Mouse (Mus musculus) kidney, embryonic 14.5 days (tissue): ENCODE results near the gene Phactr1. TPM values are rescaled to one million over a fixed set of nuclear protein-coding genes. Genes with fewer than 3 reads are reported as not detected.

Source experiments
- ATAC-seq: fragments of 200-750 bp; cut with Nextera tagmentation; 2 replicates; pipeline ENCODE4 v1.8.0; 2017; ENCODE audit warnings: moderate number of reproducible peaks, mild to moderate bottlenecking, moderate TSS enrichment, moderate library complexity; ENCODE audit not compliant: low FRiP score, low TSS enrichment
- H3K27ac ChIP-seq: fragments of 300-500 bp; sonication (generic); 2 replicates; pipeline ENCODE4 v1.5.1; 2014; ENCODE audit warnings: low read depth, mild to moderate bottlenecking, low read length, moderate library complexity, mixed read lengths
- H3K27me3 ChIP-seq: fragments of 300-500 bp; sonication (generic); 2 replicates; pipeline ENCODE4 v1.6.1; 2014; ENCODE audit warnings: mild to moderate bottlenecking, low read length; ENCODE audit not compliant: control insufficient read depth, insufficient read depth
- H3K36me3 ChIP-seq: fragments of 300-500 bp; sonication (generic); 2 replicates; pipeline ENCODE4 v1.6.1; 2014; ENCODE audit warnings: low read length, mixed read lengths; ENCODE audit not compliant: control insufficient read depth, insufficient read depth
- H3K4me1 ChIP-seq: fragments of 300-500 bp; sonication (generic); 2 replicates; pipeline ENCODE4 v1.6.1; 2014; ENCODE audit warnings: low read length, mixed read lengths; ENCODE audit not compliant: control insufficient read depth, insufficient read depth
- H3K4me2 ChIP-seq: fragments of 300-500 bp; sonication (generic); replicated peaks from 2 replicates; pipeline ENCODE4 v1.6.1; 2014; ENCODE audit warnings: low read depth, mild to moderate bottlenecking, low read length
- H3K4me3 ChIP-seq: fragments of 300-500 bp; sonication (generic); 2 replicates; pipeline ENCODE4 v1.5.1; 2014; ENCODE audit warnings: mild to moderate bottlenecking, low read length
- H3K9ac ChIP-seq: fragments of 300-500 bp; sonication (generic); 2 replicates; pipeline ENCODE4 v1.6.1; 2014; ENCODE audit warnings: low read depth, mild to moderate bottlenecking, low read length, moderate library complexity
- H3K9me3 ChIP-seq: fragments of 300-500 bp; sonication (generic); 2 replicates; pipeline ENCODE4 v1.6.1; 2016; ENCODE audit warnings: low read length; ENCODE audit not compliant: control insufficient read depth
- WGBS: fragments of 180-500 bp; shearing (Covaris S2); extraction: QIAGEN DNeasy Blood & Tissue Kit; methylation state at CpG from one replicate; pipeline ENCODE4 v1.1.7; 2014; 5-methylcytosine and 5-hydroxymethylcytosine counted together
- polyA plus RNA-seq: library from polyadenylated mRNA; unstranded; fragments of >200 nt; fragmentation: Nextera tagmentation; extraction: Ambion mirVana; gene quantifications from 2 replicates; pipeline ENCODE4 v1.2.1, GENCODE M21; 2014

Phactr1 gene
- polyA plus RNA-seq, 1 experiment from 2014 or later = 26.6 TPM

- Histone ChIP-seq H3K9me3 (no peaks in the 10 kb centered on the region), H3K27ac (no peak overlapping the region), H3K4me3 (peak overlapping the region; percentile 40; the same call in 1 of the 2 replicates), H3K27me3 (peaks cover 24% of the 10 kb centered on the region), H3K9ac (no peak overlapping the region), H3K4me2 (peak overlapping the region; percentile 49), H3K4me1 (peaks cover 4% of the 10 kb centered on the region), H3K36me3 (no peaks in the 10 kb centered on the region)
- 5% methylated on average over 11 of the region's 11 CpGs for WGBS
- ATAC-seq = no peak
These were observed 28.7 kb downstream of the Phactr1 start for GRCm38 (mm10) chr13:42709148-42709547.

- ATAC-seq = peak; percentile 60
- Histone ChIP-seq H3K27me3 (peaks cover 24% of the 10 kb centered on the region), H3K4me3 (peak overlapping the region; percentile 40), H3K27ac (no peak overlapping the region), H3K36me3 (no peaks in the 10 kb centered on the region), H3K9ac (no peak overlapping the region), H3K9me3 (no peaks in the 10 kb centered on the region), H3K4me1 (peaks cover 4% of the 10 kb centered on the region), H3K4me2 (peak overlapping the region; percentile 49)
- 1% methylated on average over 37 of the region's 39 CpGs for WGBS
These were observed 29.3 kb downstream of the Phactr1 start for GRCm38 (mm10) chr13:42709611-42710331.

GRCm38 (mm10) chr13:42711510-42711909 is 31.1 kb downstream of the Phactr1 start:
- WGBS = 32% methylated on average over 2 of the region's 2 CpGs
- Histone ChIP-seq H3K9ac (no peak overlapping the region), H3K4me1 (peaks cover 4% of the 10 kb centered on the region), H3K4me3 (no peak overlapping the region), H3K4me2 (no peak overlapping the region), H3K27me3 (peaks cover 24% of the 10 kb centered on the region), H3K36me3 (no peaks in the 10 kb centered on the region), H3K27ac (no peak overlapping the region), H3K9me3 (no peaks in the 10 kb centered on the region)
- ATAC-seq = no peak

GRCm38 (mm10) chr13:42719401-42719800 is 39.0 kb downstream of the Phactr1 start:
- H3K27ac ChIP-seq = no peak overlapping the region
- 14% methylated on average over 9 of the region's 9 CpGs for WGBS
- H3K36me3 ChIP-seq = no peaks in the 10 kb centered on the region
- no peaks in the 10 kb centered on the region for H3K9me3 ChIP-seq
- no peak overlapping the region for H3K9ac ChIP-seq
- H3K4me3 ChIP-seq = no peak overlapping the region
- no peak for ATAC-seq
- no peak overlapping the region for H3K4me2 ChIP-seq
- H3K4me1 ChIP-seq = peaks cover 21% of the 10 kb centered on the region; the same call in 1 of the 2 replicates
- H3K27me3 ChIP-seq = no peaks in the 10 kb centered on the region

GRCm38 (mm10) chr13:42720135-42720534 is 39.7 kb downstream of the Phactr1 start:
- H3K36me3 ChIP-seq = no peaks in the 10 kb centered on the region
- no peak overlapping the region for H3K4me3 ChIP-seq
- no peak for ATAC-seq
- H3K4me1 ChIP-seq = peaks cover 21% of the 10 kb centered on the region; the same call in 1 of the 2 replicates
- H3K27ac ChIP-seq = no peak overlapping the region
- 19% methylated on average over 4 of the region's 4 CpGs for WGBS
- no peak overlapping the region for H3K4me2 ChIP-seq
- H3K27me3 ChIP-seq = no peaks in the 10 kb centered on the region
- no peak overlapping the region for H3K9ac ChIP-seq
- H3K9me3 ChIP-seq = no peaks in the 10 kb centered on the region

GRCm38 (mm10) chr13:42720648-42721047 is 40.2 kb downstream of the Phactr1 start:
- Histone ChIP-seq H3K4me1 (peaks cover 21% of the 10 kb centered on the region; the same call in 1 of the 2 replicates), H3K27me3 (no peaks in the 10 kb centered on the region), H3K4me3 (no peak overlapping the region), H3K9ac (no peak overlapping the region), H3K9me3 (no peaks in the 10 kb centered on the region), H3K4me2 (no peak overlapping the region), H3K36me3 (no peaks in the 10 kb centered on the region), H3K27ac (no peak overlapping the region)
- no peak for ATAC-seq
- WGBS = 6% methylated on average over 1 of the region's 1 CpGs

- Histone ChIP-seq H3K4me1 (peaks cover 19% of the 10 kb centered on the region; the same call in 1 of the 2 replicates), H3K27ac (peak overlapping the region; percentile 11; the same call in 1 of the 2 replicates), H3K4me3 (no peak overlapping the region), H3K36me3 (no peaks in the 10 kb centered on the region), H3K4me2 (no peak overlapping the region), H3K9me3 (no peaks in the 10 kb centered on the region), H3K27me3 (no peaks in the 10 kb centered on the region; the same call in 1 of the 2 replicates), H3K9ac (no peak overlapping the region)
- no peak for ATAC-seq
- WGBS = 83% methylated on average over 3 of the region's 3 CpGs
These were observed 43.6 kb downstream of the Phactr1 start for GRCm38 (mm10) chr13:42724011-42724410.

- no peak for ATAC-seq
- Histone ChIP-seq H3K27me3 (no peaks in the 10 kb centered on the region; the same call in 1 of the 2 replicates), H3K27ac (no peak overlapping the region), H3K4me2 (no peak overlapping the region), H3K9ac (no peak overlapping the region), H3K36me3 (no peaks in the 10 kb centered on the region), H3K9me3 (no peaks in the 10 kb centered on the region), H3K4me3 (no peak overlapping the region), H3K4me1 (peaks cover 11% of the 10 kb centered on the region; the same call in 1 of the 2 replicates)
- 64% methylated on average over 7 of the region's 7 CpGs for WGBS
These were observed 45.3 kb downstream of the Phactr1 start for GRCm38 (mm10) chr13:42725709-42726231.

GRCm38 (mm10) chr13:42737486-42737885 is 57.1 kb downstream of the Phactr1 start:
- no peak overlapping the region for H3K9ac ChIP-seq
- no peaks in the 10 kb centered on the region for H3K27me3 ChIP-seq
- no peak overlapping the region for H3K4me3 ChIP-seq
- no peak overlapping the region for H3K27ac ChIP-seq
- ATAC-seq = no peak
- no peaks in the 10 kb centered on the region for H3K4me1 ChIP-seq
- H3K9me3 ChIP-seq = no peaks in the 10 kb centered on the region
- no peak overlapping the region for H3K4me2 ChIP-seq
- WGBS = 89% methylated on average over 5 of the region's 5 CpGs
- H3K36me3 ChIP-seq = no peaks in the 10 kb centered on the region
